Mouse (Mus musculus) ovary, adult 18-20 months (tissue): ENCODE measurements around the gene Chrnd.

Experiments
- DNase-seq: peaks from one replicate; pipeline ENCODE4 v3.0.0; 2022; ENCODE audit warnings: low spot score, mixed read lengths

The Chrnd gene

GRCm38 (mm10) chr1:87184751-87185139, 5.7 kb upstream of the Chrnd start:
- peak; percentile 37 for DNase-seq

- no peak for DNase-seq
These were observed 4.9 kb upstream of the Chrnd start for GRCm38 (mm10) chr1:87185526-87185925.

GRCm38 (mm10) chr1:87186261-87187036, 4.0 kb upstream of the Chrnd start:
- no peak for DNase-seq

- DNase-seq, result no peak
These were observed 3.4 kb upstream of the Chrnd start for GRCm38 (mm10) chr1:87187037-87187355.

- peak; percentile 45 for DNase-seq
These were observed 6.9 kb downstream of the Chrnd start for GRCm38 (mm10) chr1:87197296-87197695.

GRCm38 (mm10) chr1:87198119-87199065, 8.0 kb downstream of the Chrnd start:
- DNase-seq, result no peak

- DNase-seq, result no peak
These were observed 10.4 kb downstream of the Chrnd start for GRCm38 (mm10) chr1:87200811-87201210.

GRCm38 (mm10) chr1:87201848-87202247, 11.4 kb downstream of the Chrnd start:
- DNase-seq, result no peak

GRCm38 (mm10) chr1:87203779-87204178, 13.4 kb downstream of the Chrnd start:
- no peak for DNase-seq

- no peak for DNase-seq
These were observed 14.1 kb downstream of the Chrnd start, which contains the start of gene Chrng for GRCm38 (mm10) chr1:87204465-87204864. Chrng (plus strand) TSS chr1:87204657.

GRCm38 (mm10) chr1:87205038-87205437, 14.6 kb downstream of the Chrnd start:
- no peak for DNase-seq

- no peak for DNase-seq
These were observed 15.1 kb downstream of the Chrnd start for GRCm38 (mm10) chr1:87205502-87205901.

- no peak for DNase-seq
These were observed 15.9 kb downstream of the Chrnd start for GRCm38 (mm10) chr1:87206339-87206738.

GRCm38 (mm10) chr1:87211431-87211830, 21.0 kb downstream of the Chrnd start:
- DNase-seq, result no peak

GRCm38 (mm10) chr1:87213735-87214704, 23.6 kb downstream of the Chrnd start, which contains the start of gene Eif4e2:
Eif4e2 (plus strand) TSS chr1:87213914.
- DNase-seq, result peak; percentile 90

- no peak for DNase-seq
These were observed 24.3 kb downstream of the Chrnd start for GRCm38 (mm10) chr1:87214748-87215147.

GRCm38 (mm10) chr1:87217938-87218337, 27.5 kb downstream of the Chrnd start:
- no peak for DNase-seq

- DNase-seq, result no peak
These were observed 35.3 kb downstream of the Chrnd start for GRCm38 (mm10) chr1:87225739-87226138.

- no peak for DNase-seq
These were observed 36.2 kb downstream of the Chrnd start for GRCm38 (mm10) chr1:87226409-87227159.

- no peak for DNase-seq
These were observed 36.7 kb downstream of the Chrnd start for GRCm38 (mm10) chr1:87227160-87227550.

GRCm38 (mm10) chr1:87230606-87231005, 40.2 kb downstream of the Chrnd start:
- no peak for DNase-seq
